In the genomic region with DNA sequence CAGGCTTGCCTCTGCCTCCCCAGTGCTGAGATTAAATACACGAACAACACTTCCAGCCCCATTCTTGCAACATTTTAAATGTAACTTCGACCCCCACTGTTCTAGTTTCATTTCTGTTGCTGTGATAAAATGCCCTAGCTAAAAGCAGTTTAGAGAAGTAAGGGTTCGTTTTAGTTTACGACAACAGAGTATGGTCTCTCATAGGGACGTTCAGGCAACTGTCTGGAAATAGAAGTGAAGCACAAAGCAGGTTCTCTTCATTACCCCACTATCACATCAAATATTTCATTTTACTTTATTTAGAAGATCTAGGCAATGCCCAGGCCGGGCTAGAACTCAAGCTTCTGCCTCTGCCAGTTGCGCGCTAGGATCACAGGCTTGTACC, we compare ENCODE assay signal across 8 mouse cellular contexts. TPM values are rescaled to one million over a fixed set of nuclear protein-coding genes. Genes with fewer than 3 reads are reported as not detected.
A peak's percentile ranks its signal among the peaks of the same experiment; 100 is the strongest.
DNase-seq lines count a peak whose midpoint lies in the region; ATAC-seq lines count a peak whose summit lies in the region.

No protein-coding gene starts in this region.

- peaks cover 6% of the 10 kb centered on the region for H3K36me3 ChIP-seq in kidney, embryonic 16.5 days (ENCODE audit: insufficient read depth, low read length)
- H3K36me3 ChIP-seq in embryonic facial prominence, embryonic 10.5 days (replicated peaks), result peaks cover 28% of the 10 kb centered on the region
- no peaks in the 10 kb centered on the region; the same call in 1 of the 2 replicates for H3K36me3 ChIP-seq in intestine, embryonic 16.5 days (ENCODE audit: control insufficient read depth, insufficient read depth, low read length)
- H3K36me3 ChIP-seq in neural tube, embryonic 12.5 days, result peaks cover 12% of the 10 kb centered on the region

- peak overlapping the region; percentile 79 for H3K9ac ChIP-seq in kidney, embryonic 16.5 days (replicated peaks; ENCODE audit: low read length)
- peak overlapping the region; percentile 75 for H3K9ac ChIP-seq in intestine, embryonic 16.5 days (ENCODE audit: low read depth, low read length)
- H3K9ac ChIP-seq in neural tube, embryonic 12.5 days, result peak overlapping the region; percentile 84

- H3K27me3 ChIP-seq in kidney, embryonic 16.5 days (ENCODE audit: insufficient read depth, low read length), result no peaks in the 10 kb centered on the region
- H3K27me3 ChIP-seq in embryonic facial prominence, embryonic 10.5 days (replicated peaks; ENCODE audit: low read depth, poor library complexity, severe bottlenecking), result no peaks in the 10 kb centered on the region
- H3K27me3 ChIP-seq in intestine, embryonic 16.5 days (replicated peaks; ENCODE audit: control insufficient read depth, insufficient read depth, low read length), result no peaks in the 10 kb centered on the region
- H3K27me3 ChIP-seq in neural tube, embryonic 12.5 days (replicated peaks), result no peaks in the 10 kb centered on the region

- H3K27ac ChIP-seq in kidney, embryonic 16.5 days (ENCODE audit: low read length), result peak overlapping the region; percentile 87
- peak overlapping the region; percentile 93 for H3K27ac ChIP-seq in embryonic facial prominence, embryonic 10.5 days (replicated peaks)
- peak overlapping the region; percentile 93 for H3K27ac ChIP-seq in intestine, embryonic 16.5 days (ENCODE audit: low read length)
- no peak overlapping the region for H3K27ac ChIP-seq in neural tube, embryonic 12.5 days

- H3K4me2 ChIP-seq in kidney, embryonic 16.5 days (replicated peaks; ENCODE audit: low read depth, low read length), result peak overlapping the region; percentile 74
- H3K4me2 ChIP-seq in intestine, embryonic 16.5 days (ENCODE audit: low read depth, low read length), result peak overlapping the region; percentile 80
- peak overlapping the region; percentile 74 for H3K4me2 ChIP-seq in neural tube, embryonic 12.5 days (replicated peaks)

- no peak for DNase-seq in kidney, postnatal 10 days
- DNase-seq in embryonic facial prominence, embryonic 10.5 days (ENCODE audit: low spot score), result no peak
- DNase-seq in layer of hippocampus, adult 9-10 months (ENCODE audit: low spot score), result no peak
- DNase-seq in embryo, embryonic 11 days, result no peak
- no peak for DNase-seq in kidney, adult 18-20 months

- ATAC-seq in kidney, embryonic 16.5 days (ENCODE audit: low FRiP score, low TSS enrichment), result no peak
- ATAC-seq in intestine, embryonic 16.5 days, result no peak
- no peak for ATAC-seq in neural tube, embryonic 12.5 days (ENCODE audit: low FRiP score, low read depth)

- peak overlapping the region; percentile 79 for H3K4me3 ChIP-seq in kidney, embryonic 16.5 days (ENCODE audit: low read length)
- H3K4me3 ChIP-seq in embryonic facial prominence, embryonic 10.5 days, result peak overlapping the region; percentile 93
- H3K4me3 ChIP-seq in intestine, embryonic 16.5 days (ENCODE audit: low read length), result peak overlapping the region; percentile 82
- H3K4me3 ChIP-seq in neural tube, embryonic 12.5 days, result peak overlapping the region; percentile 85

- H3K4me1 ChIP-seq in kidney, embryonic 16.5 days (ENCODE audit: insufficient read depth, low read length), result peaks cover 20% of the 10 kb centered on the region
- H3K4me1 ChIP-seq in embryonic facial prominence, embryonic 10.5 days, result peaks cover 25% of the 10 kb centered on the region
- peaks cover 21% of the 10 kb centered on the region for H3K4me1 ChIP-seq in intestine, embryonic 16.5 days (ENCODE audit: control insufficient read depth, insufficient read depth, low read length)
- peaks cover 20% of the 10 kb centered on the region for H3K4me1 ChIP-seq in neural tube, embryonic 12.5 days

- no peaks in the 10 kb centered on the region for H3K9me3 ChIP-seq in kidney, embryonic 16.5 days (ENCODE audit: low read length)
- H3K9me3 ChIP-seq in embryonic facial prominence, embryonic 10.5 days, result no peaks in the 10 kb centered on the region
- no peaks in the 10 kb centered on the region for H3K9me3 ChIP-seq in intestine, embryonic 16.5 days (ENCODE audit: control insufficient read depth, low read length)
- no peaks in the 10 kb centered on the region for H3K9me3 ChIP-seq in neural tube, embryonic 12.5 days

- WGBS in kidney, embryonic 16.5 days, result 38% methylated on average over 8 of the region's 8 CpGs
- WGBS in embryonic facial prominence, embryonic 10.5 days, result 42% methylated on average over 8 of the region's 8 CpGs
- WGBS in intestine, embryonic 16.5 days, result 35% methylated on average over 8 of the region's 8 CpGs
- 36% methylated on average over 8 of the region's 8 CpGs for WGBS in neural tube, embryonic 12.5 days

RNA-seq across cellular contexts. Expression of a gene that starts 0.6 kb away (rescaled TPM):
- polyA plus RNA-seq in kidney, embryonic 16.5 days (2015; fragmentation: Nextera tagmentation; extraction: Ambion mirVana), result 123 and 132 TPM in 2 replicates
- 137 and 138 TPM in 2 replicates for polyA plus RNA-seq in embryonic facial prominence, embryonic 10.5 days (2016; fragmentation: Nextera tagmentation; extraction: Ambion mirVana)
- 141 and 147 TPM in 2 replicates for polyA plus RNA-seq in intestine, embryonic 16.5 days (2015; fragmentation: Nextera tagmentation; extraction: Ambion mirVana)
- 138 and 153 TPM in 2 replicates for polyA plus RNA-seq in neural tube, embryonic 12.5 days (2016; fragmentation: Nextera tagmentation; extraction: Ambion mirVana)

RNA-seq across cellular contexts. Expression of a gene that starts 15.9 kb away (rescaled TPM):
- 33.0 and 42.8 TPM in 2 replicates for polyA plus RNA-seq in kidney, embryonic 16.5 days (2015; fragmentation: Nextera tagmentation; extraction: Ambion mirVana)
- 5.1 and 5.3 TPM in 2 replicates for polyA plus RNA-seq in embryonic facial prominence, embryonic 10.5 days (2016; fragmentation: Nextera tagmentation; extraction: Ambion mirVana)
- 17.8 and 23.4 TPM in 2 replicates for polyA plus RNA-seq in intestine, embryonic 16.5 days (2015; fragmentation: Nextera tagmentation; extraction: Ambion mirVana)
- 7.7 and 14.0 TPM in 2 replicates for polyA plus RNA-seq in neural tube, embryonic 12.5 days (2016; fragmentation: Nextera tagmentation; extraction: Ambion mirVana)

RNA-seq across cellular contexts. Expression of a gene that starts 25.5 kb away (rescaled TPM):
- 25.9 and 27.8 TPM in 2 replicates for polyA plus RNA-seq in kidney, embryonic 16.5 days (2015; fragmentation: Nextera tagmentation; extraction: Ambion mirVana)
- polyA plus RNA-seq in embryonic facial prominence, embryonic 10.5 days (2016; fragmentation: Nextera tagmentation; extraction: Ambion mirVana), result 18.0 and 19.1 TPM in 2 replicates
- 21.6 and 23.7 TPM in 2 replicates for polyA plus RNA-seq in intestine, embryonic 16.5 days (2015; fragmentation: Nextera tagmentation; extraction: Ambion mirVana)
- 24.6 and 26.5 TPM in 2 replicates for polyA plus RNA-seq in neural tube, embryonic 12.5 days (2016; fragmentation: Nextera tagmentation; extraction: Ambion mirVana)

RNA-seq across cellular contexts. Expression of a gene that starts 50.2 kb away (rescaled TPM):
- 9.8 and 11.4 TPM in 2 replicates for polyA plus RNA-seq in kidney, embryonic 16.5 days (2015; fragmentation: Nextera tagmentation; extraction: Ambion mirVana)
- 9.4 and 10.0 TPM in 2 replicates for polyA plus RNA-seq in embryonic facial prominence, embryonic 10.5 days (2016; fragmentation: Nextera tagmentation; extraction: Ambion mirVana)
- polyA plus RNA-seq in intestine, embryonic 16.5 days (2015; fragmentation: Nextera tagmentation; extraction: Ambion mirVana), result 12.5 and 13.3 TPM in 2 replicates
- 6.6 and 7.0 TPM in 2 replicates for polyA plus RNA-seq in neural tube, embryonic 12.5 days (2016; fragmentation: Nextera tagmentation; extraction: Ambion mirVana)
